ENCODE assay signal across 12 mouse cellular contexts in the genomic region with DNA sequence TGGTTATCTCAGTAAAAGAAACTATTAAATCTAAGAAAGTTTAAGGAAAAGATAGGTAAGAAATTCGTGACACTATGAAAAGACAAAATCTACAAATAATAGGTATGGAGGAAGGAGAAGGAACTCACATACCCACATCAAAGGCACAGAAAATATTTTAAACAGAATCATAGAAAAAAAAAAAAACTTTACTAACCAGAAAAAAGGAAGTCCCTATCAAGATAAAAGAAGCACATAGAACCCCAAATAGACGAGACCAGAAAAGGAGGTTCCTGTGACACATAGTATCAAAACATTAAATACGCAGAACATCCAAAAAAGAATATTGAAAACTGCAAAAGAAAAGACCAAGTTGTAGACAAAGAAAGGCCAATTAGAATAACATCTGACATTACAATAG.
"Had no signal": no experiment of that assay in that cellular context is flagged by ENCODE, and none has a peak within 500 bp of the region (broad histone marks: within the 10 kb centered on the region; RNA-seq: fewer than 3 reads in every experiment).

No protein-coding gene starts in this region.

- ATAC-seq: liver, postnatal 0 days; lung, postnatal 0 days; midbrain, embryonic 15.5 days had no signal

- DNase-seq: kidney, adult 11 months; kidney, adult 8-10 months; kidney, postnatal 14 days; kidney, postnatal 4 days; layer of hippocampus, adult 9-11 months; liver, postnatal 0 days; lung, embryonic 14.5 days; right cerebral cortex, postnatal 14 days; spleen, adult 18-20 months; thymus, postnatal 25 days had no signal
